Mouse (Mus musculus): Measurements from ENCODE around the gene Rimbp2.

DNA sequence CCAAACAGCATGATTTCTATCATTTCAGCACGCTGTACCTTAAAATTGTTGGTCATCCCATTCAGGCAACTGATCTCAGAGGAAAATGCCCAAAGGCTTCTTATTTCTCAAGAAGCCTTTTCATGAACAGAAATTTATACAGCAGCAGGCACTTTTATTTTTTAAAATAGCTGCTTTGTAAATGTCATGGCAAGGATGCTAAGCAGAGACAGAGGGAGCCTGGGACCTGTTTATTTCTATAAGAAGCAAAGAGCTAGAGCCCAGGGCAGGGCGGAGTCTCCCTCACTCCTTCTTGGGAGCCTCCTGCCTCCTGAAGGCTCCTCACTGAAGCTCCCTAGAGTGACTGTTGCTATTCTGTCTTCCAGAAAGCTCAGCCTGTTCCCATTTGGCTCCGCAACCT lies 40.9 kb downstream of the Rimbp2 start:
- TF ChIP-seq CTCF (conservative IDR thresholded peaks at IDR 0.05 in 1 of 2, IDR thresholded peaks at IDR 0.05 in 1 of 2; ENCODE audit: low read depth in 2 of 2, low read length in 2 of 2) (no peak), POLR2A (IDR thresholded peaks at IDR 0.05; ENCODE audit: low read depth, low read length) (no peak), PAX5 (IDR thresholded peaks at IDR 0.05; ENCODE audit: low read length) (no peak), MEF2A (IDR thresholded peaks at IDR 0.05; ENCODE audit: borderline replicate concordance, low read depth, low read length) (no peak), ELF1 (IDR thresholded peaks at IDR 0.05; ENCODE audit: low read depth, low read length) (no peak), RCOR1 (conservative IDR thresholded peaks at IDR 0.05; ENCODE audit: low read depth, low read length) (no peak), MAX (IDR thresholded peaks at IDR 0.05; ENCODE audit: low read length) (no peak), TBP (conservative IDR thresholded peaks at IDR 0.05; ENCODE audit: low read depth, low read length) (no peak), MXI1 (IDR thresholded peaks at IDR 0.05; ENCODE audit: low read depth, low read length) (no peak), EP300 (IDR thresholded peaks at IDR 0.05; ENCODE audit: low read length) (no peak)
